Mouse (Mus musculus): ENCODE data around the gene Tmtc2. TPM values are rescaled to one million over a fixed set of nuclear protein-coding genes. Genes with fewer than 3 reads are reported as not detected.

The Tmtc2 gene
- polyA plus RNA-seq, 1 experiment from 2014 or later = 4.4 TPM

- no peak overlapping the region for H3K9ac ChIP-seq (ENCODE audit: low read depth, low read length)
- no peak for ATAC-seq (replicated peaks; ENCODE audit: insufficient number of reproducible peaks, low FRiP score, low TSS enrichment)
- H3K4me3 ChIP-seq (ENCODE audit: low read depth, low read length) = no peak overlapping the region
- H3K36me3 ChIP-seq (ENCODE audit: control insufficient read depth, insufficient read depth, low read length) = no peaks in the 10 kb centered on the region
- no peaks in the 10 kb centered on the region for H3K9me3 ChIP-seq (replicated peaks; ENCODE audit: control insufficient read depth, low read length)
- no peak overlapping the region for H3K4me2 ChIP-seq
- WGBS (ENCODE audit: insufficient replicate concordance) = 74% methylated on average over 4 of the region's 4 CpGs
- no peaks in the 10 kb centered on the region for H3K27me3 ChIP-seq (ENCODE audit: control insufficient read depth, insufficient read depth, low read length)
- H3K27ac ChIP-seq (ENCODE audit: low read depth, low read length) = no peak overlapping the region
- H3K4me1 ChIP-seq (ENCODE audit: control insufficient read depth, insufficient read depth, low read length) = no peaks in the 10 kb centered on the region
Measured at GRCm38 (mm10) chr10:105536910-105537309, 37.3 kb downstream of the Tmtc2 start.

DNA sequence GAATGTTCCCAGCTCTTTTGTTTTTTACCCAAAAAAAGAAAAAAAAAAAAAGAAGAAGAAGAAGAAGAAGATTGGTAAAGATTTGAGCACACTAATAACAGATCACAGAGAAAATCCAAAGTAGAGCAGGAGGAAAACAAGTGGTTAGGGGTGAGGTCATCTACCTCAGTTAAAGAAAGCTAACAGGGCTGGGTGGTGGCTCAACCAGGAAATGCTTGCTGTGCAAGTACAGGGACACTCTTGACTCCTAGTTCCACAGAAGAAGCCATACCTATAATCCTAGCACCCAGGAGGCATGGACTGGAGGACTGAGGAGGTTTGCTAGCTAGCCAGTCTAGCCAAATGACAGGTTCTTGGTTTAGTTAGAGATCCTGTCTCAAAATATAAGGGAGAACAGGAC lies 38.4 kb downstream of the Tmtc2 start:
- H3K36me3 ChIP-seq (ENCODE audit: control insufficient read depth, insufficient read depth, low read length) = no peaks in the 10 kb centered on the region
- no peak overlapping the region for H3K27ac ChIP-seq (ENCODE audit: low read depth, low read length)
- no peak overlapping the region for H3K4me3 ChIP-seq (ENCODE audit: low read depth, low read length)
- H3K9ac ChIP-seq (ENCODE audit: low read depth, low read length) = no peak overlapping the region
- H3K9me3 ChIP-seq (replicated peaks; ENCODE audit: control insufficient read depth, low read length) = no peaks in the 10 kb centered on the region
- H3K4me1 ChIP-seq (ENCODE audit: control insufficient read depth, insufficient read depth, low read length) = no peaks in the 10 kb centered on the region
- no peaks in the 10 kb centered on the region for H3K27me3 ChIP-seq (ENCODE audit: control insufficient read depth, insufficient read depth, low read length)
- no peak overlapping the region for H3K4me2 ChIP-seq
- ATAC-seq (replicated peaks; ENCODE audit: insufficient number of reproducible peaks, low FRiP score, low TSS enrichment) = no peak

GRCm38 (mm10) chr10:105532747-105533146 lies 41.5 kb downstream of the Tmtc2 start:
- Histone ChIP-seq H3K4me3 (ENCODE audit: low read depth, low read length) (no peak overlapping the region), H3K9me3 (replicated peaks; ENCODE audit: control insufficient read depth, low read length) (no peaks in the 10 kb centered on the region), H3K27me3 (ENCODE audit: control insufficient read depth, insufficient read depth, low read length) (no peaks in the 10 kb centered on the region), H3K4me1 (ENCODE audit: control insufficient read depth, insufficient read depth, low read length) (no peaks in the 10 kb centered on the region; the same call in 1 of the 2 replicates), H3K9ac (ENCODE audit: low read depth, low read length) (no peak overlapping the region), H3K4me2 (no peak overlapping the region), H3K36me3 (ENCODE audit: control insufficient read depth, insufficient read depth, low read length) (no peaks in the 10 kb centered on the region), H3K27ac (ENCODE audit: low read depth, low read length) (no peak overlapping the region)
- WGBS (ENCODE audit: insufficient replicate concordance) = 39% methylated on average over 7 of the region's 7 CpGs
- 0 out of 2 replicates have a peak, but pooled peaks have one; percentile 63 for ATAC-seq (replicated peaks; ENCODE audit: insufficient number of reproducible peaks, low FRiP score, low TSS enrichment)

GRCm38 (mm10) chr10:105532019-105532525 lies 42.2 kb downstream of the Tmtc2 start:
- H3K9ac ChIP-seq (ENCODE audit: low read depth, low read length) = no peak overlapping the region
- H3K27ac ChIP-seq (ENCODE audit: low read depth, low read length) = no peak overlapping the region
- no peak overlapping the region for H3K4me3 ChIP-seq (ENCODE audit: low read depth, low read length)
- no peak overlapping the region for H3K4me2 ChIP-seq
- WGBS (ENCODE audit: insufficient replicate concordance) = 88% methylated on average over 5 of the region's 5 CpGs
- no peaks in the 10 kb centered on the region; the same call in 1 of the 2 replicates for H3K4me1 ChIP-seq (ENCODE audit: control insufficient read depth, insufficient read depth, low read length)
- ATAC-seq (replicated peaks; ENCODE audit: insufficient number of reproducible peaks, low FRiP score, low TSS enrichment) = no peak
- H3K36me3 ChIP-seq (ENCODE audit: control insufficient read depth, insufficient read depth, low read length) = no peaks in the 10 kb centered on the region
- H3K9me3 ChIP-seq (replicated peaks; ENCODE audit: control insufficient read depth, low read length) = no peaks in the 10 kb centered on the region
- H3K27me3 ChIP-seq (ENCODE audit: control insufficient read depth, insufficient read depth, low read length) = no peaks in the 10 kb centered on the region

GRCm38 (mm10) chr10:105531080-105531894 lies 43.0 kb downstream of the Tmtc2 start:
- 78% methylated on average over 9 of the region's 9 CpGs for WGBS (ENCODE audit: insufficient replicate concordance)
- no peak overlapping the region for H3K9ac ChIP-seq (ENCODE audit: low read depth, low read length)
- no peaks in the 10 kb centered on the region for H3K27me3 ChIP-seq (ENCODE audit: control insufficient read depth, insufficient read depth, low read length)
- ATAC-seq (replicated peaks; ENCODE audit: insufficient number of reproducible peaks, low FRiP score, low TSS enrichment) = no peak
- no peak overlapping the region for H3K4me2 ChIP-seq
- H3K4me3 ChIP-seq (ENCODE audit: low read depth, low read length) = no peak overlapping the region
- no peaks in the 10 kb centered on the region for H3K36me3 ChIP-seq (ENCODE audit: control insufficient read depth, insufficient read depth, low read length)
- H3K9me3 ChIP-seq (replicated peaks; ENCODE audit: control insufficient read depth, low read length) = no peaks in the 10 kb centered on the region
- no peaks in the 10 kb centered on the region; the same call in 1 of the 2 replicates for H3K4me1 ChIP-seq (ENCODE audit: control insufficient read depth, insufficient read depth, low read length)
- no peak overlapping the region for H3K27ac ChIP-seq (ENCODE audit: low read depth, low read length)

- H3K27me3 ChIP-seq (ENCODE audit: control insufficient read depth, insufficient read depth, low read length) = no peaks in the 10 kb centered on the region
- H3K9me3 ChIP-seq (replicated peaks; ENCODE audit: control insufficient read depth, low read length) = no peaks in the 10 kb centered on the region
- H3K4me2 ChIP-seq = peak overlapping the region; percentile 38
- no peaks in the 10 kb centered on the region; the same call in 1 of the 2 replicates for H3K36me3 ChIP-seq (ENCODE audit: control insufficient read depth, insufficient read depth, low read length)
- H3K4me1 ChIP-seq (ENCODE audit: control insufficient read depth, insufficient read depth, low read length) = peaks cover 24% of the 10 kb centered on the region
- no peak overlapping the region for H3K4me3 ChIP-seq (ENCODE audit: low read depth, low read length)
- H3K9ac ChIP-seq (ENCODE audit: low read depth, low read length) = no peak overlapping the region
- 0 out of 2 replicates have a peak, but pooled peaks have one; percentile 14 for ATAC-seq (replicated peaks; ENCODE audit: insufficient number of reproducible peaks, low FRiP score, low TSS enrichment)
- H3K27ac ChIP-seq (ENCODE audit: low read depth, low read length) = peak overlapping the region; percentile 69; the same call in 1 of the 2 replicates
- 24% methylated on average over 8 of the region's 8 CpGs for WGBS (ENCODE audit: insufficient replicate concordance)
Measured at GRCm38 (mm10) chr10:105523405-105524088, 50.7 kb downstream of the Tmtc2 start.

- ATAC-seq (replicated peaks; ENCODE audit: insufficient number of reproducible peaks, low FRiP score, low TSS enrichment) = no peak
- no peaks in the 10 kb centered on the region; the same call in 1 of the 2 replicates for H3K36me3 ChIP-seq (ENCODE audit: control insufficient read depth, insufficient read depth, low read length)
- 49% methylated on average over 7 of the region's 7 CpGs for WGBS (ENCODE audit: insufficient replicate concordance)
- H3K4me3 ChIP-seq (ENCODE audit: low read depth, low read length) = no peak overlapping the region
- peak overlapping the region; percentile 73 for H3K27ac ChIP-seq (ENCODE audit: low read depth, low read length)
- H3K4me2 ChIP-seq = peak overlapping the region; percentile 40; the same call in 1 of the 2 replicates
- peaks cover 24% of the 10 kb centered on the region for H3K4me1 ChIP-seq (ENCODE audit: control insufficient read depth, insufficient read depth, low read length)
- H3K27me3 ChIP-seq (ENCODE audit: control insufficient read depth, insufficient read depth, low read length) = no peaks in the 10 kb centered on the region
- no peaks in the 10 kb centered on the region for H3K9me3 ChIP-seq (replicated peaks; ENCODE audit: control insufficient read depth, low read length)
- no peak overlapping the region for H3K9ac ChIP-seq (ENCODE audit: low read depth, low read length)
Measured at GRCm38 (mm10) chr10:105522431-105522830, 51.8 kb downstream of the Tmtc2 start.

DNA sequence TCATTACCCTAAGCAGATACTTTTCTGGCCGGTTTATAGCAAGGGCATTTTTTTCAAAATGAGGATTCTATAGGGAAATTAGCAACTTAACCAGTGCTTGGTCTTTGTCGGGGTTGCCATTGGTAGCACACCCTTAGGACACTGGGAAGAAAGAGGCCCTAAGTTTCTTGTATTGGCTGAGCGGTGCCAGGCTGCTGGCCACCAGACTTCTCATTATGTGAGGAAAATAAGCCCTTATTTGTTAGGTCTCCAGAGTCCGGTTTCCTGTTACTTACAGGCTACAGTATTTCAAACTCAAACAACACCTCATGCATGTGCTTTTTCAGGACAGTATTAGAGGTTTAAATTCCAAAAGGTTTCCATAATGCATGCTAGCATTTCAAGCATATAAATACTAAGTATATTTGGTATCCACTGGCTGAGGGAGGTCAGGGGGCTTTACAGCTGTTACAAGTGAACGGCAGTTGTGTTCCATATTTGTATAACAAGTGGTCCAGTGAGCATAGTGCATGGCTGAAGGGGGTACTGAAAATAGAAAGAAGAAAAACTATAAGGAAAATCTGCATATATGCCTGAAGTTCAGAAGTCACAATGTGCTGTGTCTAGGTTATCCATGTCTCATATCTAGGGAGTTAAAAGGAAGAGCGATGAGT lies 55.0 kb downstream of the Tmtc2 start:
- peaks cover 25% of the 10 kb centered on the region for H3K4me1 ChIP-seq (ENCODE audit: control insufficient read depth, insufficient read depth, low read length)
- H3K36me3 ChIP-seq (ENCODE audit: control insufficient read depth, insufficient read depth, low read length) = no peaks in the 10 kb centered on the region
- no peak overlapping the region for H3K9ac ChIP-seq (ENCODE audit: low read depth, low read length)
- H3K9me3 ChIP-seq (replicated peaks; ENCODE audit: control insufficient read depth, low read length) = no peaks in the 10 kb centered on the region
- no peaks in the 10 kb centered on the region for H3K27me3 ChIP-seq (ENCODE audit: control insufficient read depth, insufficient read depth, low read length)
- 76% methylated on average over 6 of the region's 6 CpGs for WGBS (ENCODE audit: insufficient replicate concordance)
- no peak overlapping the region for H3K4me2 ChIP-seq
- no peak overlapping the region for H3K27ac ChIP-seq (ENCODE audit: low read depth, low read length)
- H3K4me3 ChIP-seq (ENCODE audit: low read depth, low read length) = no peak overlapping the region
- ATAC-seq (replicated peaks; ENCODE audit: insufficient number of reproducible peaks, low FRiP score, low TSS enrichment) = no peak
